Mouse (Mus musculus): ENCODE measurements at regions not wholly inside any gene's neighbourhood (a gene's known extent, or its start where the extent isn't known, plus 50 kb on each side); places are given as distances from the start of the nearest gene placed in this dataset.

DNA sequence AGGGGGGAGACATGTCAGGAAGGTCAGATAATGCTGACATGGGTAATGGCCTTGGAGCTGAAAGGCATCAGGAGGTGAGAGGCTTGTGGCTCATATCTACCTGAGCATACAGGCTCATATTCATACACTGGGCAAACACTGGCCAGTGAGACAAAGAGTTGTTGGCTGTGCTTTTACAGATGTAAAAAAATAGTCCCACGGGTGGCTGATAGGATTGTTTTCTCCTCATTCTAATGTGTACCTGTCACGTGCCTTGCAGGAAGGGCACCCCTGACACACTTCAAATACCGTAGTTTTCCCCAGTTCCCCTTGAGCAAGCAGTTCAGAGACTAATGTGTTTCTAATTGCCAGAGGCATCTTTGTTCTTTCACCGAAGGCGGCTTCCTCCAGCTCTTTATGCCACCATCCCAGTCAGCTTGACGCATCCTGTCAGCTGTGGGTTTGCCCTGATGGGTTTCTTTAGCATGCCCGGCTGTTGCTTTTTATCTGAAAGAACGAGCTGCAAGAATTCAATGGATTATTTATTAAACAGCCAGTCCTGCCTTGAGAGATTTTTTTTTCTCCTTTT, 107.9 kb upstream of the Trpc7 start:
- no peak overlapping the region for H3K4me3 ChIP-seq (ENCODE audit: low read depth, low read length)
- H3K27me3 ChIP-seq (ENCODE audit: control insufficient read depth, insufficient read depth, low read length): no peaks in the 10 kb centered on the region
- H3K4me2 ChIP-seq: no peak overlapping the region
- no peaks in the 10 kb centered on the region for H3K36me3 ChIP-seq (ENCODE audit: control insufficient read depth, insufficient read depth, low read length)
- no peaks in the 10 kb centered on the region for H3K4me1 ChIP-seq (ENCODE audit: control insufficient read depth, insufficient read depth, low read length)
- no peak for ATAC-seq (replicated peaks; ENCODE audit: insufficient number of reproducible peaks, low FRiP score, low TSS enrichment)
- no peaks in the 10 kb centered on the region for H3K9me3 ChIP-seq (replicated peaks; ENCODE audit: control insufficient read depth, low read length)
- H3K9ac ChIP-seq (ENCODE audit: low read depth, low read length): no peak overlapping the region
- WGBS (ENCODE audit: insufficient replicate concordance): 53% methylated on average over 8 of the region's 8 CpGs
- H3K27ac ChIP-seq (ENCODE audit: low read depth, low read length): no peak overlapping the region

- Histone ChIP-seq H3K36me3 (ENCODE audit: control insufficient read depth, insufficient read depth, low read length) (no peaks in the 10 kb centered on the region), H3K9me3 (replicated peaks; ENCODE audit: control insufficient read depth, low read length) (no peaks in the 10 kb centered on the region), H3K27me3 (ENCODE audit: control insufficient read depth, insufficient read depth, low read length) (no peaks in the 10 kb centered on the region), H3K9ac (ENCODE audit: low read depth, low read length) (no peak overlapping the region), H3K27ac (ENCODE audit: low read depth, low read length) (no peak overlapping the region), H3K4me2 (no peak overlapping the region), H3K4me1 (ENCODE audit: control insufficient read depth, insufficient read depth, low read length) (no peaks in the 10 kb centered on the region), H3K4me3 (ENCODE audit: low read depth, low read length) (no peak overlapping the region)
- no peak for ATAC-seq (replicated peaks; ENCODE audit: insufficient number of reproducible peaks, low FRiP score, low TSS enrichment)
Measured at GRCm38 (mm10) chr13:56992022-56992421, 96.2 kb upstream of the Trpc7 start.

DNA sequence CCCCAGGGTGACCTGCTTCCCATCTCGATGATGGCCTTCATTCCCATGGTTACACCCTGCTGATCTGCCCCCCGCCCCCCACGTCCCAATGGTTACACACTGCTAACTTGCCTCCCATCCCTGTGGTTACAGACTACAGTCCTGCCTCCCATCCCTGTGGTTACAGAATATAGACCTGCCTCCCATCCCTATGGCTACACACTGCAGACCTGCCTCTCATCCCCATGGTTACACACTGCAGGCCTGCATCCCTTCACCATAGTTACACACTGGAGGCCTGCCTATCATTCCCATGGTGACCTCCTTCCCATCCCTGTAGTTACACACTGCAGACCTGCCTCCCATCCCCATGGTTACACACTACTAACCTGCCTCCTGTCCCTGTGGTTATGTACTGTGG, 78.3 kb upstream of the Trpc7 start:
- no peak overlapping the region for H3K4me3 ChIP-seq (ENCODE audit: low read depth, low read length)
- H3K36me3 ChIP-seq (ENCODE audit: control insufficient read depth, insufficient read depth, low read length): no peaks in the 10 kb centered on the region
- no peaks in the 10 kb centered on the region for H3K9me3 ChIP-seq (replicated peaks; ENCODE audit: control insufficient read depth, low read length)
- no peak for ATAC-seq (replicated peaks; ENCODE audit: insufficient number of reproducible peaks, low FRiP score, low TSS enrichment)
- H3K9ac ChIP-seq (ENCODE audit: low read depth, low read length): no peak overlapping the region
- H3K4me2 ChIP-seq: no peak overlapping the region
- no peaks in the 10 kb centered on the region for H3K4me1 ChIP-seq (ENCODE audit: control insufficient read depth, insufficient read depth, low read length)
- WGBS (ENCODE audit: insufficient replicate concordance): 77% methylated on average over 3 of the region's 3 CpGs
- no peak overlapping the region for H3K27ac ChIP-seq (ENCODE audit: low read depth, low read length)
- H3K27me3 ChIP-seq (ENCODE audit: control insufficient read depth, insufficient read depth, low read length): no peaks in the 10 kb centered on the region

GRCm38 (mm10) chr13:56955358-56955757, 59.6 kb upstream of the Trpc7 start:
- Histone ChIP-seq H3K9me3 (replicated peaks; ENCODE audit: control insufficient read depth, low read length) (no peaks in the 10 kb centered on the region), H3K4me1 (ENCODE audit: control insufficient read depth, insufficient read depth, low read length) (no peaks in the 10 kb centered on the region), H3K27ac (ENCODE audit: low read depth, low read length) (no peak overlapping the region), H3K36me3 (ENCODE audit: control insufficient read depth, insufficient read depth, low read length) (no peaks in the 10 kb centered on the region), H3K9ac (ENCODE audit: low read depth, low read length) (no peak overlapping the region), H3K27me3 (ENCODE audit: control insufficient read depth, insufficient read depth, low read length) (no peaks in the 10 kb centered on the region), H3K4me2 (no peak overlapping the region), H3K4me3 (ENCODE audit: low read depth, low read length) (no peak overlapping the region)
- ATAC-seq (replicated peaks; ENCODE audit: insufficient number of reproducible peaks, low FRiP score, low TSS enrichment): no peak
- WGBS (ENCODE audit: insufficient replicate concordance): 39% methylated on average over 5 of the region's 5 CpGs

- 82% methylated on average over 6 of the region's 6 CpGs for WGBS (ENCODE audit: insufficient replicate concordance)
- no peak overlapping the region for H3K9ac ChIP-seq (ENCODE audit: low read depth, low read length)
- no peaks in the 10 kb centered on the region for H3K4me1 ChIP-seq (ENCODE audit: control insufficient read depth, insufficient read depth, low read length)
- no peaks in the 10 kb centered on the region for H3K27me3 ChIP-seq (ENCODE audit: control insufficient read depth, insufficient read depth, low read length)
- no peak for ATAC-seq (replicated peaks; ENCODE audit: insufficient number of reproducible peaks, low FRiP score, low TSS enrichment)
- no peaks in the 10 kb centered on the region for H3K9me3 ChIP-seq (replicated peaks; ENCODE audit: control insufficient read depth, low read length)
- no peak overlapping the region for H3K4me3 ChIP-seq (ENCODE audit: low read depth, low read length)
- H3K27ac ChIP-seq (ENCODE audit: low read depth, low read length): no peak overlapping the region
- no peak overlapping the region for H3K4me2 ChIP-seq
- no peaks in the 10 kb centered on the region for H3K36me3 ChIP-seq (ENCODE audit: control insufficient read depth, insufficient read depth, low read length)
Measured at GRCm38 (mm10) chr13:56948086-56948485, 52.3 kb upstream of the Trpc7 start.

GRCm38 (mm10) chr13:56947266-56947665, 51.5 kb upstream of the Trpc7 start:
- no peaks in the 10 kb centered on the region for H3K36me3 ChIP-seq (ENCODE audit: control insufficient read depth, insufficient read depth, low read length)
- no peak overlapping the region for H3K4me3 ChIP-seq (ENCODE audit: low read depth, low read length)
- H3K4me1 ChIP-seq (ENCODE audit: control insufficient read depth, insufficient read depth, low read length): no peaks in the 10 kb centered on the region
- WGBS (ENCODE audit: insufficient replicate concordance): 82% methylated on average over 7 of the region's 7 CpGs
- no peaks in the 10 kb centered on the region for H3K9me3 ChIP-seq (replicated peaks; ENCODE audit: control insufficient read depth, low read length)
- no peak overlapping the region for H3K27ac ChIP-seq (ENCODE audit: low read depth, low read length)
- no peak for ATAC-seq (replicated peaks; ENCODE audit: insufficient number of reproducible peaks, low FRiP score, low TSS enrichment)
- H3K9ac ChIP-seq (ENCODE audit: low read depth, low read length): no peak overlapping the region
- no peak overlapping the region for H3K4me2 ChIP-seq
- H3K27me3 ChIP-seq (ENCODE audit: control insufficient read depth, insufficient read depth, low read length): no peaks in the 10 kb centered on the region

Measured in heart, embryonic 11.5 days (tissue).